Mouse (Mus musculus): ENCODE data around the gene Hvcn1.
A peak's percentile ranks its signal among the peaks of the same experiment; 100 is the strongest.
"Not testable (repeated sequence)": the region's sequence is repeated elsewhere in the genome, so short reads cannot be mapped to it uniquely, and the experiment has no call there.

The Hvcn1 gene

GRCm38 (mm10) chr5:122206475-122206874, at the start of gene Hvcn1:
Gene Hvcn1, plus strand, starts transcription at chr5:122206804.
- DNase-seq, result no peak

- peak; percentile 88 to 90 for DNase-seq
Measured at GRCm38 (mm10) chr5:122157827-122158381, 48.7 kb upstream of the Hvcn1 start, which contains the start of gene Ppp1cc. Gene Ppp1cc, plus strand, starts transcription at chr5:122158278.

- no peak for DNase-seq
Measured at GRCm38 (mm10) chr5:122158557-122159515, 47.8 kb upstream of the Hvcn1 start.

GRCm38 (mm10) chr5:122163194-122163593, 43.4 kb upstream of the Hvcn1 start:
- DNase-seq, result peak; percentile 37 to 42

- DNase-seq, result no peak
Measured at GRCm38 (mm10) chr5:122164011-122164410, 42.6 kb upstream of the Hvcn1 start.

- peak in 1 of 2 experiments; percentile 38 for DNase-seq
Measured at GRCm38 (mm10) chr5:122165233-122165915, 41.2 kb upstream of the Hvcn1 start.

- no peak for DNase-seq
Measured at GRCm38 (mm10) chr5:122166636-122167161, 39.9 kb upstream of the Hvcn1 start.

GRCm38 (mm10) chr5:122168344-122169069, 38.1 kb upstream of the Hvcn1 start:
- DNase-seq, result peak; percentile 32 to 37

- DNase-seq, result peak in 1 of 2 experiments; percentile 34
Measured at GRCm38 (mm10) chr5:122171058-122171457, 35.5 kb upstream of the Hvcn1 start.

GRCm38 (mm10) chr5:122175402-122175801, 31.2 kb upstream of the Hvcn1 start:
- DNase-seq, result no peak

GRCm38 (mm10) chr5:122175961-122176360, 30.6 kb upstream of the Hvcn1 start:
- no peak for DNase-seq

GRCm38 (mm10) chr5:122176398-122176797, 30.2 kb upstream of the Hvcn1 start:
- no peak for DNase-seq

- DNase-seq, result no peak
Measured at GRCm38 (mm10) chr5:122179665-122180064, 26.9 kb upstream of the Hvcn1 start.

- DNase-seq, result no peak
Measured at GRCm38 (mm10) chr5:122184283-122184806, 22.3 kb upstream of the Hvcn1 start.

GRCm38 (mm10) chr5:122184858-122185257, 21.7 kb upstream of the Hvcn1 start:
- DNase-seq, result not testable (repeated sequence)

GRCm38 (mm10) chr5:122189115-122189514, 17.5 kb upstream of the Hvcn1 start:
- DNase-seq, result no peak

- no peak for DNase-seq
Measured at GRCm38 (mm10) chr5:122190465-122190864, 16.1 kb upstream of the Hvcn1 start.

GRCm38 (mm10) chr5:122191269-122192063, 15.1 kb upstream of the Hvcn1 start:
- DNase-seq, result peak; percentile 55 to 70

- DNase-seq, result no peak
Measured at GRCm38 (mm10) chr5:122192347-122192746, 14.3 kb upstream of the Hvcn1 start.

GRCm38 (mm10) chr5:122200872-122201271, 5.7 kb upstream of the Hvcn1 start:
- DNase-seq, result no peak

GRCm38 (mm10) chr5:122201904-122202303, 4.7 kb upstream of the Hvcn1 start:
- no peak for DNase-seq
